Mouse (Mus musculus): ENCODE data around the gene Egln3. TPM values are rescaled to one million over a fixed set of nuclear protein-coding genes. Genes with fewer than 3 reads are reported as not detected.
A peak's percentile ranks its signal among the peaks of the same experiment; 100 is the strongest.

The Egln3 gene
- total RNA-seq, 4 experiments from 2014 or later, result 4.4 to 7.1 (median 5.3) TPM

DNA sequence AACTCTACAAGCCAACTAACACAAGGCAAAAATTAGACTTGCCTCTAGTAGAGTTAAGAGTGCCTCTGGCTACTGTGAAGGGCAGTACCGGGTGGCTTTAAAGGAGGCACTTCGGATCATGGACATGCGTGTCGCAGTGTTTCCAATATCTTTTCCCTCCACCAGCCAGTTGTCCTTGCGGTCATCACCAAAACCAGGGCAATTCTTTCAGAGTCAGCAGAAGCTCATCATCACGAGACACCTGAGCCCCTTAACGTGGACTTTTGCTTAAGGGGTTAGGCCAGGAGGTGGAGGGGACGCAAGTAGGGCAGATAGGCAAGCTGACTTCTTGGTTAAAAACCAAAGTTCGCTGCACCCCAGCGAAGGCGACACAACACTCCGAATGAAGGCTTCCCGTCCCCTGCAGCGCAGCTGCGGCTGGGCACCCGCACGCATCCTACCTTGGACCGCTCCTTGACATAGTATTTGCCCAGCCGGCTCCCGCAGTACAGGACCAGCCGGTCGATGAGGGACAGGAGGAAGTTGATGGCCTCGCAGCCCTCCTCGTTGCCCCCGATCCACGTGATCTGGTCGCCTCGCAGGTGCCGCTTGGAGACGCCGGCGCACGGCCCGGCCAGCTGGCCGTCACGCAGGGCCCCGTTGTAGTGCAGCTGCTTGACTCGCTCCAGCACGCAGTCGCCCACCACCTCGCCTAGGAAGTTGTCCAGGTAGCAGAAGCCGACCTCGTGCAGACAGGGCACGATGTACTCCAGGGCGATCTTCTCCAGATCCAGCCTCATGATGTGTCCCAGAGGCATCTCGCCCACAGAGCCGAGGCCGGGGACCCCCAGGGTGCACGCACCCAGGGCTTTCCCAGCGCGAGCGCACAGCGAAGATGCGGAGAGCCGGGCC lies 650 bp downstream of the Egln3 start:
- DNase-seq (ENCODE audit: low spot score in 2 of 2), result no peak

GRCm38 (mm10) chr12:54202276-54202675 lies 1.4 kb downstream of the Egln3 start:
- DNase-seq (ENCODE audit: low spot score in 2 of 2), result no peak

DNA sequence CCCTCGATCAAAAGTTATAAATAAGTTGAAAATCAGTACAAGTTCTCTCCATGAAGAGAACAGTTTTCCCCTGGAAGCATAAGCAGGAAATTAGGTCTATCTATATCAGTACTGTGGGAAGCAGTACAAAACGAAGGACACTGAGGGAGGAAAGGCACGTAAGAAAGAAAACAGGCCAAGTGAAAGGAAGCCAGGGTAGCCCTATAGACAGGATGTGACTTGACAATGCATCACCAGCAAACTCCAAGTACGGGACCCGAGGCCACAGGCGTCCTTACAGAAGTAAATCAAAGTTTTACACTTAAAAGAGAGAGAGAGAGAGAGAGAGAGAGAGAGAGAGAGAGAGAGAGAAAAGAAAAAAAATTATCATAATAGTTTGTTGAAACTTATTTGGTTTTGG lies 2.8 kb downstream of the Egln3 start:
- no peak for DNase-seq (ENCODE audit: low spot score in 2 of 2)

- no peak for DNase-seq (ENCODE audit: low spot score in 2 of 2)
Observed at GRCm38 (mm10) chr12:54200172-54200571, 3.5 kb downstream of the Egln3 start.

GRCm38 (mm10) chr12:54198282-54198918 lies 5.3 kb downstream of the Egln3 start:
- DNase-seq (ENCODE audit: low spot score in 2 of 2), result no peak

- DNase-seq (ENCODE audit: low spot score in 2 of 2), result no peak
Observed at GRCm38 (mm10) chr12:54197849-54198248, 5.8 kb downstream of the Egln3 start.

DNA sequence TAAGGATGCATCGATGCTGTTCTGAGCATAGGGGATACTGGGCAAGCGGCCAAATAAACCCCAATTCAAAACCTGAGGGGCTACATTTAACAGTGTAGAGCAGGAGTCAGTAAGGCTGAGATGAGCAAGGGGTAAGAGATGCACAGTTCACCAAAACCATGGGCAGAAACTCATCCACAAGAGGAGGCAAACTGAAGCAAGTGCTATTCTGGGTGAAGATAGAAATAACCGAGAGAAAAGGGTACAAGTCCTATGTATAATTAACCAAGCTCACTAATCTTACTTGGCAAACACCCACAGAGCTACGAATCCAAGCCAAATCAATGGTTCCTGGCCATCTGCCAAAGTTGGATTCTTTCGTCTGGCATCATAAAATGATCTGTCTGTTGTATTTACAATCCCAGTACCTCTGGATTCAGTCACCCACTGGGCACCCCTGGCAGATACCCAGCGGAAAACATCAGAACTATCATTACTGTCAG lies 6.3 kb downstream of the Egln3 start:
- peak; percentile 15 to 31 for DNase-seq (ENCODE audit: low spot score in 2 of 2)

GRCm38 (mm10) chr12:54196881-54197280 lies 6.8 kb downstream of the Egln3 start:
- no peak for DNase-seq (ENCODE audit: low spot score in 2 of 2)

- no peak for DNase-seq (ENCODE audit: low spot score in 2 of 2)
Observed at GRCm38 (mm10) chr12:54194159-54194558, 9.5 kb downstream of the Egln3 start.

GRCm38 (mm10) chr12:54192305-54192661 lies 11.4 kb downstream of the Egln3 start:
- DNase-seq (ENCODE audit: low spot score in 2 of 2), result no peak

GRCm38 (mm10) chr12:54191608-54192304 lies 11.9 kb downstream of the Egln3 start:
- peak; percentile 53 to 72 for DNase-seq (ENCODE audit: low spot score in 2 of 2)

DNA sequence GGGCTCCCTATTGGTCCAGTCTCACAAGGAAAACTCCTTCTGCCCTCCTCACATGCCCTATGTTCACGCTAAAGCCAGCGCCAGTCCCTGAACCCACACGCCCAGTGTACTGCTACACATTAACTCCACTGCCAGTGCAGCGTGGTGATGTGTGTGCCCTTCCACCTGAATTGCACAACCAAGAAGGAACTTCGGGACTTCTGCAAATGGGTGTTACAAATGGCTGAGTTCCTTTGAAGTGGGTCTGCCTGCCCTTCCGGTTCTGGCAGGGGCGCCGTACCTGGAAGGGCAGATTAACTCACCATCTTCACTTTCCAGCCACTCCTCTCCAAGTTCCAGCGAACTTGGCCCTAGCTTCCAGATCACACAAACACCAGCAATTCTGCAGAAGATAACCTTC lies 12.5 kb downstream of the Egln3 start:
- DNase-seq (ENCODE audit: low spot score in 2 of 2), result no peak

GRCm38 (mm10) chr12:54187812-54188600 lies 15.7 kb downstream of the Egln3 start:
- no peak for DNase-seq (ENCODE audit: low spot score in 2 of 2)

GRCm38 (mm10) chr12:54186926-54187623 lies 16.6 kb downstream of the Egln3 start:
- DNase-seq (ENCODE audit: low spot score in 2 of 2), result no peak

GRCm38 (mm10) chr12:54184264-54184663 lies 19.4 kb downstream of the Egln3 start:
- no peak for DNase-seq (ENCODE audit: low spot score in 2 of 2)

DNA sequence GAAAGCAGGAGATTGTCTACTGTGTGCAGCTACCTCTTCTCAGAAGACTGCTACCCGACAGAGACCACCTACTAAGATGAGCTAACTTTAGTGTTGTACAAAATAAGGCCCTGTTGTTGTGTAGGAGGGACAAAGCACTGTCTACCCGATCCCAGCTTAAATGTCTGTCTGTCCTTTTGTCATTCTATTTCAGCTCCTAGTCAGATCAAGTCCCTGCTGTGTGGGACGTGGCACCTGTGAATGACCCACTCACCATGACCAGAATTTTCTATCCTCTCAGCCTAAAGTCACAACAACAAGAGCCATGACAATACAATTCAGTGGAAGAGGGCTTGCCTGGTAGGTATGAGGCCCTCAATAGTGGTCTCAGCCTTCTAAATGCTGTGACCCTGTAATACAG lies 25.3 kb downstream of the Egln3 start:
- DNase-seq (ENCODE audit: low spot score in 2 of 2), result no peak

- no peak for DNase-seq (ENCODE audit: low spot score in 2 of 2)
Observed at GRCm38 (mm10) chr12:54168786-54169185, 34.9 kb downstream of the Egln3 start.

DNA sequence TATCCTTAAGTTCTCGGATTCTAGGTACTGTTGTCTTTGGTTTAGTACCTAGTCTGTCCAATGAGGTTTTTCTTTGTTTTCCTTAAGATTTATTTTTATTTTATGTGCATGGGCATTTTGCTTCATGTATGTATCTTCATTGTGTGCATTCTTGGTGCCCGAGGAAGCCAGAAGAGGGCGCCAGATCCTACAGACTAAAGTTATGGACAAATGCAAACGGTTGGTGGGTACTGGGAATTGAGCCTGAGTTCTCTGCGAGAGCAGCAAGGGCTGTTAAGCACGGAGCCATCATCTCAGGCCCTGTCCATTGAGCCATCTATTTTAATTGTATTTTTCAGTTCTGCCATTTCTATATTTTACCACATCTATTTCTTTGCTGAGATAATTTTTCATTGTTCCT lies 35.9 kb downstream of the Egln3 start:
- no peak for DNase-seq (ENCODE audit: low spot score in 2 of 2)

GRCm38 (mm10) chr12:54164724-54165050 lies 39.0 kb downstream of the Egln3 start:
- DNase-seq (ENCODE audit: low spot score in 2 of 2), result no peak

GRCm38 (mm10) chr12:54164040-54164723 lies 39.5 kb downstream of the Egln3 start:
- DNase-seq (ENCODE audit: low spot score in 2 of 2), result no peak

Measured in layer of hippocampus, adult 8-10 months (tissue).